Mouse (Mus musculus) megakaryocyte-erythroid progenitor cell, adult 5 weeks (primary cell): ENCODE data around the gene Gm5426. TPM values are rescaled to one million over a fixed set of nuclear protein-coding genes. Genes with fewer than 3 reads are reported as not detected.

Experiments
- polyA plus RNA-seq: library from polyadenylated mRNA; stranded (reverse); fragments of >175 nt; gene quantifications from 2 replicates; pipeline ENCODE4 v1.2.3, GENCODE M21; 2012

Gene Gm5426
- not detected in 2 replicates for polyA plus RNA-seq

GRCm38 (mm10) chr10:96136451-96136850 lies at the start of gene Gm5426:
Gene Gm5426 (plus strand): TSS chr10:96136603.

Other genes starting within 250 kb of the Gm5426 start
- 4.0 and 5.1 TPM in 2 replicates for gene Eea1, start 196.0 kb upstream of the Gm5426 start, polyA plus RNA-seq